ENCODE assay signal across 9 mouse cellular contexts in the genomic region with DNA sequence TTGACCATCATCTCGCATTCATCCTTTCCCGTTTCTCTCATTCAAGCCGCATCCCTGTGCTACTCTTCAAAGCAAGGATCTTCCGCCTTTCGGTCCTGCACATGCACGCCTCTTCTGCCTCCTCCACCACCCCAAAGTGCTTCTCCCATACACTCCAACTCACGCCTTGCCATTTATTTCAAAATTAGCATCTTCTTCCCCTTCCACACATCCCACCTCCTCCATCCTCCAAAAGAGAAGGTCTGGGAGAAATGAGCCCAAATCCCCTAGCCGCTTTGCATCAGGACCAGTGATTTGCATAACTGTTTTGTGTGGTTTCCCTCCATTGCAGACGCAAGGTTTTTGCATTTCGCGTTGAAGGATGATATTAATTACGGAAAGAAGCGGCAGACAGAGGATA. TPM values are rescaled to one million over a fixed set of nuclear protein-coding genes. Genes with fewer than 3 reads are reported as not detected.
DNase-seq lines count a peak whose midpoint lies in the region; ATAC-seq lines count a peak whose summit lies in the region.
"Had no signal": no experiment of that assay in that cellular context is flagged by ENCODE, and none has a peak within 500 bp of the region (broad histone marks: within the 10 kb centered on the region; RNA-seq: fewer than 3 reads in every experiment).

No protein-coding gene starts in this region.

- intact Hi-C loops in heart, postnatal 36 days (cut with DNase I), result no loop called here

- H3K4me3 ChIP-seq in heart, embryonic 15.5 days, result 0 out of 2 replicates have a peak overlapping the region, but pooled peaks have one; percentile 5
- H3K4me3 ChIP-seq in forebrain, embryonic 15.5 days, result peak overlapping the region; percentile 83
- peak overlapping the region; percentile 83 for H3K4me3 ChIP-seq in midbrain, embryonic 14.5 days (replicated peaks; ENCODE audit: low read depth, low read length)

- no peak overlapping the region for H3K27ac ChIP-seq in heart, embryonic 15.5 days
- peak overlapping the region; percentile 95 for H3K27ac ChIP-seq in forebrain, embryonic 15.5 days (replicated peaks)
- peak overlapping the region; percentile 92 for H3K27ac ChIP-seq in midbrain, embryonic 14.5 days (replicated peaks; ENCODE audit: low read depth, low read length)

- WGBS in heart, embryonic 15.5 days, result 16% methylated on average over 13 of the region's 13 CpGs
- 4% methylated on average over 13 of the region's 13 CpGs for WGBS in forebrain, embryonic 15.5 days
- 3% methylated on average over 13 of the region's 13 CpGs for WGBS in midbrain, embryonic 14.5 days

- H3K4me1 ChIP-seq in heart, embryonic 15.5 days (replicated peaks), result peaks cover 18% of the 10 kb centered on the region
- H3K4me1 ChIP-seq in forebrain, embryonic 15.5 days, result peaks cover 16% of the 10 kb centered on the region
- H3K4me1 ChIP-seq in midbrain, embryonic 14.5 days (ENCODE audit: control insufficient read depth, insufficient read depth, low read length), result peaks cover 4% of the 10 kb centered on the region; the same call in 1 of the 2 replicates

- H3K9ac ChIP-seq in heart, embryonic 15.5 days, result no peak overlapping the region
- H3K9ac ChIP-seq in forebrain, embryonic 15.5 days (replicated peaks), result peak overlapping the region; percentile 53
- peak overlapping the region; percentile 79 for H3K9ac ChIP-seq in midbrain, embryonic 14.5 days (replicated peaks; ENCODE audit: low read length)

- H3K27me3 ChIP-seq in heart, embryonic 15.5 days, result peaks cover 36% of the 10 kb centered on the region
- H3K27me3 ChIP-seq in forebrain, embryonic 15.5 days, result no peaks in the 10 kb centered on the region
- H3K27me3 ChIP-seq in midbrain, embryonic 14.5 days (ENCODE audit: control insufficient read depth, insufficient read depth, low read length), result no peaks in the 10 kb centered on the region

- H3K9me3 ChIP-seq in heart, embryonic 15.5 days (replicated peaks), result no peaks in the 10 kb centered on the region
- H3K9me3 ChIP-seq in forebrain, embryonic 15.5 days, result no peaks in the 10 kb centered on the region
- H3K9me3 ChIP-seq in midbrain, embryonic 14.5 days (ENCODE audit: control insufficient read depth, low read length), result no peaks in the 10 kb centered on the region

- no peak for ATAC-seq in heart, embryonic 15.5 days (replicated peaks; ENCODE audit: insufficient number of reproducible peaks, insufficient read depth, low FRiP score, low read depth)
- no peak for ATAC-seq in forebrain, embryonic 15.5 days (replicated peaks)
- no peak for ATAC-seq in midbrain, embryonic 14.5 days (ENCODE audit: low FRiP score, low TSS enrichment)

- DNase-seq in heart, postnatal 36 days, result no peak
- DNase-seq in cerebellum, adult 9-10 months, result peak; percentile 66
- peak; percentile 56 for DNase-seq in midbrain, embryonic 14.5 days
- DNase-seq in urinary bladder, postnatal 4 days (ENCODE audit: low spot score in 2 of 2), result no peak
- no peak for DNase-seq in spleen, postnatal 14 days (ENCODE audit: low spot score in 2 of 2)
- DNase-seq in adrenal gland, adult 8-10 months, result no peak

- H3K36me3 ChIP-seq in heart, embryonic 15.5 days, result no peaks in the 10 kb centered on the region
- H3K36me3 ChIP-seq in forebrain, embryonic 15.5 days, result no peaks in the 10 kb centered on the region
- H3K36me3 ChIP-seq in midbrain, embryonic 14.5 days (ENCODE audit: control insufficient read depth, insufficient read depth, low read length), result no peaks in the 10 kb centered on the region

- H3K4me2 ChIP-seq in heart, embryonic 15.5 days, result 0 out of 2 replicates have a peak overlapping the region, but pooled peaks have one; percentile 100
- peak overlapping the region; percentile 71 for H3K4me2 ChIP-seq in forebrain, embryonic 15.5 days (replicated peaks)
- peak overlapping the region; percentile 65 for H3K4me2 ChIP-seq in midbrain, embryonic 14.5 days (ENCODE audit: low read length)

RNA-seq across cellular contexts. Expression of a gene that starts 1.9 kb away (rescaled TPM):
- polyA plus RNA-seq in heart, embryonic 15.5 days (2015; fragmentation: Nextera tagmentation; extraction: Ambion mirVana), result 0.20 TPM in 2 replicates
- total RNA-seq in heart, postnatal 36 days (2021), result under 1 TPM; 0.22 to 0.60 TPM
- 36.4 and 37.3 TPM in 2 replicates for polyA plus RNA-seq in forebrain, embryonic 15.5 days (2015; fragmentation: Nextera tagmentation; extraction: Ambion mirVana)
- polyA plus RNA-seq in midbrain, embryonic 14.5 days (2014; fragmentation: Nextera tagmentation; extraction: Ambion mirVana), result 42.6 and 49.5 TPM in 2 replicates
- total RNA-seq in adrenal gland, adult 8-10 months (2022), result 1 to 10 TPM in 2 of 4 experiments, under 1 TPM in 2; 0.81 to 1.7 (median 1.1) TPM
- total RNA-seq: megakaryocyte, adult 5-6 weeks had no signal

Comparison
In these comparisons a context has a peak if more than half of its experiments do, and no peak if none do; other contexts are left out.
1. H3K4me3 ChIP-seq: peak in every context shown above with its lines; median percentile 83 in forebrain, embryonic 15.5 days; 83 in midbrain, embryonic 14.5 days; 5 in heart, embryonic 15.5 days.
2. DNase-seq: peak in cerebellum, adult 9-10 months (single experiment) and midbrain, embryonic 14.5 days (single experiment); none in heart, postnatal 36 days (0 of 2), urinary bladder, postnatal 4 days (0 of 2), spleen, postnatal 14 days (0 of 2) and adrenal gland, adult 8-10 months (single experiment).
3. RNA of a gene that starts 1.9 kb away (polyA plus RNA-seq): 42.6 to 49.5 TPM in midbrain, embryonic 14.5 days and 36.4 to 37.3 TPM in forebrain, embryonic 15.5 days; 0.20 TPM in heart, embryonic 15.5 days; every median in the first group is over 10 times any median in the second.
4. Peak in every context shown above with its lines, with median percentiles within 50 percentile points of each other: H3K4me2 ChIP-seq.